Mouse (Mus musculus): ENCODE measurements around the gene Gm20605. TPM values are rescaled to one million over a fixed set of nuclear protein-coding genes. Genes with fewer than 3 reads are reported as not detected.
A peak's percentile ranks its signal among the peaks of the same experiment; 100 is the strongest.

Gm20605 gene
- total and polyA plus RNA-seq, 2 experiments from 2014 or later = 0.99 to 6.5 TPM

- H3K4me1 ChIP-seq (ENCODE audit: insufficient read depth, low read length) = peaks cover 5% of the 10 kb centered on the region; the same call in 1 of the 2 replicates
- H3K27ac ChIP-seq (ENCODE audit: low read depth, low read length) = peak overlapping the region; percentile 72; the same call in 1 of the 2 replicates
- H3K4me2 ChIP-seq (ENCODE audit: low read depth, low read length, poor library complexity, severe bottlenecking) = peak overlapping the region; percentile 65
- WGBS = 13% methylated on average over 28 of the region's 28 CpGs
- TF ChIP-seq CTCF (IDR thresholded peaks at IDR 0.05) = no peak
- peak overlapping the region; percentile 75 for H3K4me3 ChIP-seq (ENCODE audit: low read depth, low read length)
- peak overlapping the region; percentile 53 for H3K9ac ChIP-seq (replicated peaks; ENCODE audit: low read length, poor library complexity, severe bottlenecking)
- no peaks in the 10 kb centered on the region for H3K9me3 ChIP-seq (ENCODE audit: low read length)
- DNase-seq (ENCODE audit: low spot score) (peak; percentile 37), ATAC-seq (ENCODE audit: low FRiP score) (peak; percentile 9; the same call in 1 of the 2 replicates)
- H3K36me3 ChIP-seq (ENCODE audit: insufficient read depth, low read length) = no peaks in the 10 kb centered on the region
- no peaks in the 10 kb centered on the region for H3K27me3 ChIP-seq (ENCODE audit: insufficient read depth, low read length)
These were observed 54.7 kb downstream of the Gm20605 start for GRCm38 (mm10) chr5:137683388-137684293.

- Histone ChIP-seq H3K4me2 (ENCODE audit: low read depth, low read length, poor library complexity, severe bottlenecking) (peak within 1 kb of the TSS; percentile 65), H3K9me3 (ENCODE audit: low read length) (no peaks in the 10 kb centered on the region), H3K9ac (replicated peaks; ENCODE audit: low read length, poor library complexity, severe bottlenecking) (peak within 1 kb of the TSS; percentile 53), H3K36me3 (ENCODE audit: insufficient read depth, low read length) (no peaks in the 10 kb centered on the region), H3K27ac (ENCODE audit: low read depth, low read length) (peak within 1 kb of the TSS; percentile 72), H3K4me1 (ENCODE audit: insufficient read depth, low read length) (peaks cover 5% of the 10 kb centered on the region; the same call in 1 of the 2 replicates), H3K27me3 (ENCODE audit: insufficient read depth, low read length) (no peaks in the 10 kb centered on the region), H3K4me3 (ENCODE audit: low read depth, low read length) (peak within 1 kb of the TSS; percentile 75)
- under 1% methylated on average over 60 of the region's 62 CpGs for WGBS
- TF ChIP-seq CTCF (IDR thresholded peaks at IDR 0.05) = peak; percentile 51
- peak; percentile 100 for DNase-seq (ENCODE audit: low spot score)
- ATAC-seq (ENCODE audit: low FRiP score) = peak; percentile 100
These were observed 55.5 kb downstream of the Gm20605 start, which contains the start of gene Agfg2 for GRCm38 (mm10) chr5:137684294-137685123. TSS of gene Agfg2 (minus strand) at chr5:137684726.

DNA sequence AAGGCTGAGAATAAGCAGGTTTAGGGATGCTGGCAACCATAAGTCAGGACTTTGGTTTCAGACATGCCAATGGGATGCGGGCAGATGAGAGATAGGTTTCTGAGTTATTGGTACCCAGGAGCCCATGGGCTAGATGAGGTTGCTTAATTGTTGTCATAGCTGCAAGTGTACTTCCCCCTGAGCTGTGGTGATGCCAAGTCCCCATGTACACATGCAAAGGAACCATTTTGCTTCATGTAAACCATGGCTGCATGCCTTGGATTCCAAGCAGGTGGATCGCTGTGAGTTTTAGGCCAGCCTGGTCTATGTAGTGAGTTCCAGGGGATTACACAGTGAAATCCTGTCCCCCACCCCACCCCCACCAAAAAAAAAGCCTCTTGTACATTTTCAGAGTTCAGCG lies 56.7 kb downstream of the Gm20605 start:
- Histone ChIP-seq H3K4me1 (ENCODE audit: insufficient read depth, low read length) (peaks cover 5% of the 10 kb centered on the region; the same call in 1 of the 2 replicates), H3K36me3 (ENCODE audit: insufficient read depth, low read length) (no peaks in the 10 kb centered on the region), H3K9ac (replicated peaks; ENCODE audit: low read length, poor library complexity, severe bottlenecking) (no peak overlapping the region), H3K27me3 (ENCODE audit: insufficient read depth, low read length) (no peaks in the 10 kb centered on the region), H3K4me3 (ENCODE audit: low read depth, low read length) (no peak overlapping the region), H3K9me3 (ENCODE audit: low read length) (no peaks in the 10 kb centered on the region), H3K27ac (ENCODE audit: low read depth, low read length) (no peak overlapping the region), H3K4me2 (ENCODE audit: low read depth, low read length, poor library complexity, severe bottlenecking) (no peak overlapping the region)
- ATAC-seq (ENCODE audit: low FRiP score) (no peak), DNase-seq (ENCODE audit: low spot score) (no peak)
- no peak for TF ChIP-seq CTCF (IDR thresholded peaks at IDR 0.05)
- 93% methylated on average over 3 of the region's 3 CpGs for WGBS

DNA sequence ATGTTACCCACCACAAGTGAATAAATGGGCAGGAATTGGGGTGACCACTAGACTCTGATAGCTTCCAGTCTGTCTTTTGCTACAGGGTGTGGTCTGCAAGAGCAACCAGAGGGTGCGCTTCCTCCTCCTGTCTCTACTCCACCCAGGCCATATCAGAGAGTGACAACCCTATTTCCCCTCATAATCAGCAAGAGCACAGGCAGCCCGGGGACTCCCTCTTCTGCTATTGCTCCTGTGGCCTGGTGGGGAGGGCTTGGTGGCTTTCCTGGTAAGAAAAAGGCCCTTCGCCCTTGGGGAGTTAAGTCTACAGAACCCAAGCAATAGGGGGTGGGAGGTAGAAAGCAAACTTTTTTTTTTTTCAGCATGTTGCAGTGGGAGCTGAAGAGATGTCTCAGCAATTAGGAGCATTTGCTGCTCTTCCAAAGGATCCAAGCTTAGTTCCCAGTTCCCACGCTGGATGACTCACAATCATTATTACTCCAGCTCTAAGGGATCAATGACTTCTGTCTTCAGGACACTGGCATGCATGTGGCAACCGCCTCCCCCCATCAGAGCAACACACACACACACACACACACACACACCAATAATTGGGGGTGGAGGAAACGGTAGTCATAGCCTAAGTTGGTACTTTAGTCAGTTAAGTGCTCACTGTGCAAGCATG lies 57.3 kb downstream of the Gm20605 start:
- H3K9me3 ChIP-seq (ENCODE audit: low read length) = no peaks in the 10 kb centered on the region

DNA sequence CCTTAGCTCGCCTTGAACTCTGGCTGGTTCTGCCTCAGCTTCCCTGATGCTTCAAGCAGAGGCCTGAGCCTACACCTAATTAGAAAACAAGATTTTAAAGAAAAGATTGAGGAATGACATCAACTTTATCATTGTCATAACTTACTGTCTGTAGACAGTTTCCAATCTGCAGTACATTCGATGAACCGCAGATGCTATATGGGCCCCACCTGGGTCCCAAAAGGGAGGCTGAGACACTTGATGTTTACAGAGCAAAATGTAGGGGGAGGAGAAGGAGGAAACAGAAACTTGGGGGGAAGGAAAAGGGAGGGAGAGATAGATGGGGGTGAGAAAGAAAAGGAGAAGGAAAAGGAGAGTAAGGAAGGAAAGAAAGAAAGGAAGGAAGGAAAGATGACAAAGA lies 61.0 kb downstream of the Gm20605 start:
- WGBS = 88% methylated on average over 3 of the region's 3 CpGs
- no peaks in the 10 kb centered on the region for H3K4me1 ChIP-seq (ENCODE audit: insufficient read depth, low read length)
- H3K4me3 ChIP-seq (ENCODE audit: low read depth, low read length) = no peak overlapping the region
- no peak overlapping the region for H3K9ac ChIP-seq (replicated peaks; ENCODE audit: low read length, poor library complexity, severe bottlenecking)
- no peak for TF ChIP-seq CTCF (IDR thresholded peaks at IDR 0.05)
- no peaks in the 10 kb centered on the region for H3K9me3 ChIP-seq (ENCODE audit: low read length)
- DNase-seq (ENCODE audit: low spot score) (no peak), ATAC-seq (ENCODE audit: low FRiP score) (no peak)
- H3K36me3 ChIP-seq (ENCODE audit: insufficient read depth, low read length) = no peaks in the 10 kb centered on the region
- H3K27ac ChIP-seq (ENCODE audit: low read depth, low read length) = no peak overlapping the region
- no peak overlapping the region for H3K4me2 ChIP-seq (ENCODE audit: low read depth, low read length, poor library complexity, severe bottlenecking)
- H3K27me3 ChIP-seq (ENCODE audit: insufficient read depth, low read length) = no peaks in the 10 kb centered on the region

More for the DNA sequence above, 57.3 kb downstream of the Gm20605 start:
- H3K4me3 ChIP-seq (ENCODE audit: low read depth, low read length) = no peak overlapping the region
- no peak overlapping the region for H3K4me2 ChIP-seq (ENCODE audit: low read depth, low read length, poor library complexity, severe bottlenecking)
- peaks cover 5% of the 10 kb centered on the region; the same call in 1 of the 2 replicates for H3K4me1 ChIP-seq (ENCODE audit: insufficient read depth, low read length)
- no peak for ATAC-seq (ENCODE audit: low FRiP score)
- 86% methylated on average over 6 of the region's 6 CpGs for WGBS
- H3K27me3 ChIP-seq (ENCODE audit: insufficient read depth, low read length) = no peaks in the 10 kb centered on the region
- no peak overlapping the region for H3K9ac ChIP-seq (replicated peaks; ENCODE audit: low read length, poor library complexity, severe bottlenecking)
- no peaks in the 10 kb centered on the region for H3K36me3 ChIP-seq (ENCODE audit: insufficient read depth, low read length)
- TF ChIP-seq CTCF (IDR thresholded peaks at IDR 0.05) = no peak
- no peak for DNase-seq (ENCODE audit: low spot score)
- no peak overlapping the region for H3K27ac ChIP-seq (ENCODE audit: low read depth, low read length)

Measured in midbrain, postnatal 0 days (tissue).